Mouse (Mus musculus) lung, embryonic 14.5 days (tissue): ENCODE data around the gene Fgfr1op2. TPM values are rescaled to one million over a fixed set of nuclear protein-coding genes. Genes with fewer than 3 reads are reported as not detected.

ENCODE experiments used
- ATAC-seq: fragments of 200-750 bp; cut with Nextera tagmentation; 2 replicates; pipeline ENCODE4 v1.8.0; 2017; ENCODE audit warnings: mild to moderate bottlenecking, moderate TSS enrichment, moderate library complexity; ENCODE audit not compliant: insufficient read depth
- DNase-seq: peaks from one replicate; pipeline ENCODE4 v3.0.0-alpha.2; 2015
- H3K27ac ChIP-seq: fragments of 300-500 bp; sonication (generic); 2 replicates; pipeline ENCODE4 v1.5.1; 2014; ENCODE audit warnings: low read depth, mild to moderate bottlenecking, moderate library complexity
- H3K27me3 ChIP-seq: fragments of 300-500 bp; sonication (generic); 2 replicates; pipeline ENCODE4 v1.6.1; 2014; ENCODE audit warnings: low read length, control low read depth; ENCODE audit not compliant: insufficient read depth
- H3K36me3 ChIP-seq: fragments of 300-500 bp; sonication (generic); 2 replicates; pipeline ENCODE4 v1.6.1; 2014; ENCODE audit warnings: control low read depth; ENCODE audit not compliant: insufficient read depth
- H3K4me1 ChIP-seq: fragments of 300-500 bp; sonication (generic); 2 replicates; pipeline ENCODE4 v1.6.1; 2014; ENCODE audit warnings: antibody characterized with exemption, control low read depth; ENCODE audit not compliant: insufficient read depth
- H3K4me2 ChIP-seq: fragments of 300-500 bp; sonication (generic); 2 replicates; pipeline ENCODE4 v1.6.1; 2014; ENCODE audit warnings: mild to moderate bottlenecking
- H3K4me3 ChIP-seq: fragments of 300-500 bp; sonication (generic); 2 replicates; pipeline ENCODE4 v1.5.1; 2014; ENCODE audit warnings: low read depth, low read length
- H3K9ac ChIP-seq: fragments of 300-500 bp; sonication (generic); 2 replicates; pipeline ENCODE4 v1.6.1; 2014
- H3K9me3 ChIP-seq: fragments of 300-500 bp; sonication (generic); 2 replicates; pipeline ENCODE4 v1.6.1; 2016; ENCODE audit warnings: low read depth, low read length, control low read depth
- CTCF ChIP-seq: IDR thresholded peaks from 2 replicates; pipeline ENCODE4 v1.5.1; 2016; ENCODE audit warnings: antibody characterized with exemption, low read depth
- WGBS: fragments of 180-500 bp; shearing (Covaris S2); extraction: QIAGEN DNeasy Blood & Tissue Kit; methylation state at CpG from one replicate; pipeline ENCODE4 v1.1.7; 2014; 5-methylcytosine and 5-hydroxymethylcytosine counted together
- polyA plus RNA-seq: library from polyadenylated mRNA; unstranded; fragments of >200 nt; fragmentation: Nextera tagmentation; extraction: Ambion mirVana; gene quantifications from 2 replicates; pipeline ENCODE4 v1.2.1, GENCODE M21; 2014

The Fgfr1op2 gene
- polyA plus RNA-seq, 1 experiment from 2014 or later = 108 TPM

DNA sequence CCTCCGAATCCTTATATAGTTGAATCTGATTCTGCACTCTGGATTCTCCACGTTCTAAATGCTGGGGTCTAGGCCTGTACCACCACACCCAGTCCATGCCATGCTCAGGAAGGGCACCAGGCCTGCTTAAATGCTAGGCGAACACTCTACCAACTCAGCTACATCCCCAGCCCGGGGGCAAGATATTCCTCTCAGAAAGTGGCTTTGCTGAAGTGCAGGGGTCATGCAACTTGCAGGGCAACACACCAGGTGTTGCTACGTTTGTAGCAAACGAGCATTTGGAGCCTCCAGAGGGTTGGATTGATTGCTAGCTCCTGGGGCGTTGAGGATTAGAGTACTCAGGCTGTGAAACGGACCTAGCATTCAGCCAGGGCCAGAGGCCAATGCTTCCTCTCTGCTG, 56.1 kb downstream of the Fgfr1op2 start:
- no peaks in the 10 kb centered on the region for H3K9me3 ChIP-seq
- DNase-seq = peak; percentile 16
- H3K4me3 ChIP-seq = peak overlapping the region; percentile 69; the same call in 1 of the 2 replicates
- no peaks in the 10 kb centered on the region for H3K27me3 ChIP-seq
- 53% methylated on average over 8 of the region's 8 CpGs for WGBS
- no peak for TF ChIP-seq CTCF
- H3K36me3 ChIP-seq = no peaks in the 10 kb centered on the region
- no peak overlapping the region for H3K27ac ChIP-seq
- H3K4me1 ChIP-seq = peaks cover 3% of the 10 kb centered on the region; the same call in 1 of the 2 replicates
- 0 out of 2 replicates have a peak overlapping the region, but pooled peaks have one; percentile 24 for H3K9ac ChIP-seq
- peak overlapping the region; percentile 79 for H3K4me2 ChIP-seq
- ATAC-seq = no peak

GRCm38 (mm10) chr6:146633629-146634014, 56.6 kb downstream of the Fgfr1op2 start:
- peak overlapping the region; percentile 87 for H3K27ac ChIP-seq
- no peaks in the 10 kb centered on the region for H3K36me3 ChIP-seq
- H3K4me2 ChIP-seq = peak overlapping the region; percentile 79
- H3K9ac ChIP-seq = peak overlapping the region; percentile 76
- TF ChIP-seq CTCF = no peak
- peak overlapping the region; percentile 69 for H3K4me3 ChIP-seq
- DNase-seq = peak; percentile 52
- WGBS = 11% methylated on average over 14 of the region's 14 CpGs
- H3K4me1 ChIP-seq = peaks cover 3% of the 10 kb centered on the region; the same call in 1 of the 2 replicates
- H3K9me3 ChIP-seq = no peaks in the 10 kb centered on the region
- ATAC-seq = no peak
- H3K27me3 ChIP-seq = no peaks in the 10 kb centered on the region

GRCm38 (mm10) chr6:146634015-146634722, 57.2 kb downstream of the Fgfr1op2 start:
- DNase-seq (peak; percentile 95), ATAC-seq (peak; percentile 94)
- under 1% methylated on average over 82 of the region's 82 CpGs for WGBS
- peak overlapping the region; percentile 69 for H3K4me3 ChIP-seq
- no peak for TF ChIP-seq CTCF
- peak overlapping the region; percentile 76 for H3K9ac ChIP-seq
- H3K27ac ChIP-seq = peak overlapping the region; percentile 87
- H3K4me2 ChIP-seq = peak overlapping the region; percentile 79
- H3K36me3 ChIP-seq = no peaks in the 10 kb centered on the region
- H3K4me1 ChIP-seq = peaks cover 3% of the 10 kb centered on the region; the same call in 1 of the 2 replicates
- no peaks in the 10 kb centered on the region for H3K27me3 ChIP-seq
- no peaks in the 10 kb centered on the region for H3K9me3 ChIP-seq

DNA sequence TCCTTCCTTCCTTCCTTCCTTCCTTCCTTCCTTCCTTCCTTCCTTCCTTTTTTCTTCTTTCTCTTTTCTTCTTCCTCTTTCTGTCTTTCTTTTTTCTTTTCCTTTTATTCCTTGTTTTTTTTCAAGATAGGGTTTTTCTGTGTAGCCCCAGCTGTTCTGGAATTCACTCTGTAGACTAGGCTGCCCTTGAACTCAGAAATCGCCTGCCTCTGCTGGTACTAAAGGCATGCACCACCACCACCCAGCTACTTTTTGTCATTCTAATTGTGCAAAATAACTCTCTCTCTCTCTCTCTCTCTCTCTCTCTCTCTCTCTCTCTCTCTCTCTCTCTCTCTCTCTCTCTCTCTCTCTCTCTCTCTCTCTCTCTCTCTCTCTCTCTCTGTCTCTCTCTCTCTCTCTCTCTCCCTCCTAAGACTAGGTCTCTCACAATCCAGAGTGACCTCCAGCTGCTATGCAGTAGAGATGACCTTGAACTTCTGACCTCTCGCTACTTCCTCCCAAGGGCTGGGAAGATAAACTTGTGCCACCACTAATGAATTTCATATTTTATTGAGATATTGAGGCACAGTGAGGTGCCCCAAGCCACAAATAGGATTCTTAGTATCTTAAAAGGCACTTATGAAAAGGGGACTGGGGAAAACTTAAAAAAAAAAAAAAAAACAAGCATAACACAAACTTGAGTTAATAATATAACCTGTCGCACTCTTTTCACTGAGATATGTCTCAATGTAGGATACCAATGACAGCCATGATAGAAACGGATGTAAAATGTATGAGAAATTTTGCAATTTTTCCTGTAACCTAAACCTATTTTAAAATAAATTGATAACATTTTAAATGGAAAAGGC, 58.0 kb downstream of the Fgfr1op2 start:
- no peak overlapping the region for H3K9ac ChIP-seq
- WGBS = 58% methylated on average over 4 of the region's 4 CpGs
- no peak overlapping the region for H3K4me3 ChIP-seq

DNA sequence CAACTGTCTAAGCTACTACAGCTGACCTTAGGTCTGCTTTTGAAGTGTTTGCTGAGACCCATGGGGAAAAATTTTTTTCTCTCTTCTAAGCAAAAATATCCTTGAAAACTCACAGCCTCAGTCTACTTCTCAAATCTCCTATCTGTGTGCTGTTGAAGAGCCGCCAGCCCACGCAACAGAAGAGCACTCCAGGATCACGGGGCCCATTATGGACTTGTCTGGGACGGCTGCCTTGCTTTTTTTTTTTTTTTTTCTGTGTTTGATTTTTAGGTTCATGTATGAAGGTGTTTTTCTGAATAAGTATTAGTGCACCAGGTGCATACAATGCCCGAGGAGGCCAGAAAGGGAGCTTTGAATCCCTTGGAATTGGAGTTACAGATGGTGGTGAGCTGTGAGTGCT, 59.5 kb downstream of the Fgfr1op2 start:
- 62% methylated on average over 5 of the region's 5 CpGs for WGBS
- Histone ChIP-seq H3K4me3 (no peak overlapping the region), H3K4me2 (no peak overlapping the region), H3K27ac (no peak overlapping the region), H3K27me3 (no peaks in the 10 kb centered on the region), H3K4me1 (peaks cover 3% of the 10 kb centered on the region; the same call in 1 of the 2 replicates), H3K9me3 (no peaks in the 10 kb centered on the region), H3K9ac (no peak overlapping the region), H3K36me3 (no peaks in the 10 kb centered on the region)
- ATAC-seq (no peak), DNase-seq (no peak)
- no peak for TF ChIP-seq CTCF

More for the DNA sequence above, 58.0 kb downstream of the Fgfr1op2 start:
- H3K36me3 ChIP-seq = no peaks in the 10 kb centered on the region
- no peak for ATAC-seq
- H3K27ac ChIP-seq = no peak overlapping the region
- peak; percentile 33 for DNase-seq
- H3K27me3 ChIP-seq = no peaks in the 10 kb centered on the region
- peak overlapping the region; percentile 79 for H3K4me2 ChIP-seq
- H3K9me3 ChIP-seq = no peaks in the 10 kb centered on the region
- no peak for TF ChIP-seq CTCF
- H3K4me1 ChIP-seq = peaks cover 3% of the 10 kb centered on the region; the same call in 1 of the 2 replicates

GRCm38 (mm10) chr6:146640068-146640965, 63.3 kb downstream of the Fgfr1op2 start:
- Histone ChIP-seq H3K27me3 (no peaks in the 10 kb centered on the region), H3K9me3 (no peaks in the 10 kb centered on the region), H3K4me2 (no peak overlapping the region), H3K4me1 (no peaks in the 10 kb centered on the region), H3K9ac (no peak overlapping the region), H3K27ac (no peak overlapping the region), H3K4me3 (no peak overlapping the region), H3K36me3 (no peaks in the 10 kb centered on the region)
- no peak for TF ChIP-seq CTCF
- ATAC-seq (no peak), DNase-seq (no peak)
- 78% methylated on average over 7 of the region's 7 CpGs for WGBS
